Mouse (Mus musculus) liver, postnatal 0 days (tissue): ENCODE measurements around the gene Itsn1.

ENCODE experiments used
- CTCF ChIP-seq: sonication (generic); IDR thresholded peaks from 2 replicates; pipeline ENCODE4 v1.5.1; 2016; ENCODE audit warnings: antibody characterized with exemption, low read depth
- EP300 ChIP-seq: IDR thresholded peaks from 2 replicates; pipeline ENCODE4 v1.6.1; 2016; ENCODE audit warnings: antibody characterized with exemption, low read depth, mild to moderate bottlenecking

DNA sequence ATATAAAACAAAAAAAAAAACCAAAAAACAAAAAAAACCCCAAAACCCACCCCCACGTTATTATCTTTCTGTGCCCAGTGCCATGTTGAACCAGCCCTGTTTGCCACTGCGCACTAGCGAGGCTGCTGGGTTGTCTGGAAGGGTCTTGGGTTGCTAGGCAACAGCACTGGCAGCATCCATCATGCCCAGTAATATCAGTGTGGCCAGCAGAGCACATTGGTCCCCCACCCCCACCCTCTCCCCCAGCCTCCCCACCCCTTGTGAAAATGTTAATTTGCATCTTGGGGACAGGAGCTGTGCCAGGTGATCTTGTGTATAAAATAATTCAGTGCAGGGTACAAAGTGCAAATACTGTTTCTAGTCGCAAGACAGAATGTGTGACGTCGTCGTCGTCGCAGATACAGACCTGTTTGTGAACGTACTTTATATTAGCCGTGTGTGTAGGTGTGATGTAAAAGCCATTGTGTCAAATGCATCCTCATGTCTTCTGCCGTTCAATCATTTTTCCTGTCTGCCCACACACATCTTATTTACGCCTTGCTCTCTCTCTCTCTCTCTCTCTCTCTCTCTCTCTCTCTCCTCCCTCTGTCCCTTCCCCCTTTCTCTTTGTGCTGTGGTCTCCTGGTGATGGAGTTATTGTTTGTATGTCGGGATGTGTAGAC is 233.9 kb downstream of the Itsn1 start:
- TF ChIP-seq CTCF = no peak
- no peak for TF ChIP-seq EP300
